Mouse (Mus musculus): ENCODE measurements around the gene Adnp.

DNA sequence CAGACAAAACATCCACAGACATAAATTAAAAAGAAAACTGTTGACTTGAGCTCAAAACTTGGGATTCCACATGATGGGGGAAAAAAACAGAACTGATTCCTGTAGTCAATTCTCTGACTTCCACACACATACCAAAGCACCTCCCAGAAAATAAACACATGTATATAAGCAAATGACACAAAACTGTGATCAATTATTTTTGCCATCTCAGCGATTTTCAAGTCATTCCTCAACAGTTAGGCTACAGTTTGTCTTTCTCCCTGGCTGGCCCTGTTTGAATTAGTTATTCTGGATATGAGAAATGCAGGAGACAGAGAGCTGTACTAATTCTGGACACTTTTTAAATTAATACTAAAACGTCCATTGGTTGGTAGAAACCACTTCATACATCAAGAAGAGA, 13.2 kb downstream of the Adnp start:
- TF ChIP-seq CTCF (IDR thresholded peaks at IDR 0.05) (no peak), EP300 (IDR thresholded peaks at IDR 0.05) (no peak)
